Mouse (Mus musculus) thymus, postnatal 25 days (tissue): ENCODE results near the gene Hdac4.

ENCODE experiments used
- DNase-seq: peaks from one replicate; pipeline ENCODE4 v3.0.0; 2022

Hdac4 gene

GRCm38 (mm10) chr1:91912227-91913119 lies 283.0 kb downstream of the Hdac4 start:
- no peak for DNase-seq

- DNase-seq = no peak
Observed at GRCm38 (mm10) chr1:91905268-91905667, 290.2 kb downstream of the Hdac4 start.

GRCm38 (mm10) chr1:91903241-91903981 lies 292.1 kb downstream of the Hdac4 start:
- DNase-seq = no peak

- DNase-seq = peak; percentile 15
Observed at GRCm38 (mm10) chr1:91897078-91897477, 298.4 kb downstream of the Hdac4 start.

GRCm38 (mm10) chr1:91894286-91894685 lies 301.2 kb downstream of the Hdac4 start:
- DNase-seq = no peak

GRCm38 (mm10) chr1:91893598-91893997 lies 301.9 kb downstream of the Hdac4 start:
- no peak for DNase-seq

GRCm38 (mm10) chr1:91883115-91883514 lies 312.4 kb downstream of the Hdac4 start:
- no peak for DNase-seq

- no peak for DNase-seq
Observed at GRCm38 (mm10) chr1:91880899-91881298, 314.6 kb downstream of the Hdac4 start.

GRCm38 (mm10) chr1:91880156-91880555 lies 315.3 kb downstream of the Hdac4 start:
- DNase-seq = no peak
